Mouse (Mus musculus) liver, adult 2 months (tissue): ENCODE data around the gene Znfx1.

ENCODE experiments used
- CTCF ChIP-seq: fragments of 200-500 bp; IDR thresholded peaks from 2 replicates; pipeline ENCODE4 v1.5.1; 2011; ENCODE audit warnings: low read depth, low read length, control low read depth
- POLR2A ChIP-seq: fragments of 200-500 bp; IDR thresholded peaks from 2 replicates; pipeline ENCODE4 v1.6.1; 2011; ENCODE audit warnings: low read length, control low read depth; ENCODE audit not compliant: insufficient read depth; ENCODE audit errors: extremely low read depth

- TF ChIP-seq POLR2A (no peak), CTCF (no peak)
Observed at GRCm38 (mm10) chr2:167038716-167039115, 24.1 kb downstream of the Znfx1 start.
